Mouse (Mus musculus) stomach, embryonic 16.5 days (tissue): ENCODE results near the gene Vpreb1. TPM values are rescaled to one million over a fixed set of nuclear protein-coding genes. Genes with fewer than 3 reads are reported as not detected.

Experiments
- ATAC-seq: fragments of 200-750 bp; cut with Nextera tagmentation; 2 replicates; pipeline ENCODE4 v1.8.0; 2017; ENCODE audit warnings: moderate number of reproducible peaks, moderate TSS enrichment; ENCODE audit not compliant: insufficient read depth, low FRiP score
- H3K27ac ChIP-seq: fragments of 300-500 bp; sonication (generic); 2 replicates; pipeline ENCODE4 v1.5.1; 2014; ENCODE audit warnings: low read length
- H3K27me3 ChIP-seq: fragments of 300-500 bp; sonication (generic); 2 replicates; pipeline ENCODE4 v1.6.1; 2014; ENCODE audit warnings: low read length, control low read depth, mixed read lengths; ENCODE audit not compliant: control insufficient read depth, insufficient read depth
- H3K36me3 ChIP-seq: fragments of 300-500 bp; sonication (generic); 2 replicates; pipeline ENCODE4 v1.6.1; 2014; ENCODE audit warnings: low read length; ENCODE audit not compliant: control insufficient read depth, insufficient read depth
- H3K4me1 ChIP-seq: fragments of 300-500 bp; sonication (generic); 2 replicates; pipeline ENCODE4 v1.6.1; 2014; ENCODE audit warnings: low read length, control low read depth, mixed read lengths; ENCODE audit not compliant: control insufficient read depth, insufficient read depth
- H3K4me2 ChIP-seq: fragments of 300-500 bp; sonication (generic); 2 replicates; pipeline ENCODE4 v1.6.1; 2014; ENCODE audit warnings: low read depth, low read length, mixed read lengths
- H3K4me3 ChIP-seq: fragments of 300-500 bp; sonication (generic); replicated peaks from 2 replicates; pipeline ENCODE4 v1.5.1; 2014; ENCODE audit warnings: mild to moderate bottlenecking, low read length
- H3K9ac ChIP-seq: fragments of 300-500 bp; sonication (generic); 2 replicates; pipeline ENCODE4 v1.6.1; 2014; ENCODE audit warnings: low read length
- H3K9me3 ChIP-seq: fragments of 300-500 bp; sonication (generic); replicated peaks from 2 replicates; pipeline ENCODE4 v1.6.1; 2016; ENCODE audit warnings: low read length, control low read depth; ENCODE audit not compliant: control insufficient read depth
- WGBS: fragments of 180-500 bp; shearing (Covaris S2); extraction: QIAGEN DNeasy Blood & Tissue Kit; methylation state at CpG from one replicate; pipeline ENCODE4 v1.1.7; 2014; 5-methylcytosine and 5-hydroxymethylcytosine counted together
- polyA plus RNA-seq: library from polyadenylated mRNA; unstranded; fragments of >200 nt; fragmentation: Nextera tagmentation; extraction: Ambion mirVana; gene quantifications from 2 replicates; pipeline ENCODE4 v1.2.1, GENCODE M21; 2015

Vpreb1 gene
- polyA plus RNA-seq, 1 experiment from 2014 or later: 3.8 TPM

DNA sequence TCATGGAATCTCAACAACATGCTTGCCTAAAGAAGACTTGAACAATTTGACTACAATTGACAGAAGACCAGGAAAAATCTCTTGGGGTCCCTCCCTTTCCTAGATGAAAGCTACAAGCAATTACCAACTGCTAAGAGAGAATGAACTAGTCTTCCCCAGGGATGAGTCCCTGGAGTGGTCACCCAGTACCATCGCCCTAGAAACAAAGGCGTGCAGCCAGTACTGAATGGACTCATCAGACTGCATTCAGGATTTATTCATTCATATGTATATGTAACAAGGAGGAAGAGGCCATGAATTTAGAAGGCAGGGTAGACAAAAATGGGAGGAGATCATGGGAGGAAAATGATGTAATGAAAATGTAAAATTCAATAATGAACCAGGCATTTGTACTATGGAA, 44.4 kb downstream of the Vpreb1 start:
- H3K36me3 ChIP-seq: no peaks in the 10 kb centered on the region
- H3K9ac ChIP-seq: no peak overlapping the region
- no peaks in the 10 kb centered on the region for H3K27me3 ChIP-seq
- H3K4me2 ChIP-seq: no peak overlapping the region
- H3K27ac ChIP-seq: no peak overlapping the region
- no peaks in the 10 kb centered on the region for H3K4me1 ChIP-seq
- H3K9me3 ChIP-seq: no peaks in the 10 kb centered on the region
- ATAC-seq: no peak
- H3K4me3 ChIP-seq: no peak overlapping the region
- WGBS: 86% methylated on average over 2 of the region's 2 CpGs

DNA sequence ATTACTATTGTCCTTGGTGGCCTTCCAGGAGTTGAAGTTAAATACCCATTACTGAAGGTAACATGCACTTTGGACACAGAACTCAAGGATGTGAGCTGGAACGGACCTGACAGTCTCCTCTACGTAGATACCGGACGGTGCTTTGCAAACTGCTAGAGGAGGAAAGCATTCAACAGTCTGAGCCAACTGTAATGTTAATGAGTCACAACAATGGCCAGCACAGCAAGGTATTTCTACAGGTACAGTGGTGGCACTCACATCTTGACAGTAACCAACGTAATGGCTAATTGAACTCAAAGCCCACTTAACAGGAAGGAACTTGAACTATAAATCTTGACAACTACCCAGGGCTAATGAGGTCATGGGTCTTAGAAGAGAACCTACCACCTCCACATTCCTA, 45.2 kb downstream of the Vpreb1 start:
- H3K9ac ChIP-seq: no peak overlapping the region
- no peaks in the 10 kb centered on the region for H3K36me3 ChIP-seq
- no peak overlapping the region for H3K27ac ChIP-seq
- no peaks in the 10 kb centered on the region for H3K4me1 ChIP-seq
- H3K4me2 ChIP-seq: no peak overlapping the region
- no peak for ATAC-seq
- no peaks in the 10 kb centered on the region for H3K27me3 ChIP-seq
- WGBS: 54% methylated on average over 5 of the region's 5 CpGs
- no peak overlapping the region for H3K4me3 ChIP-seq
- H3K9me3 ChIP-seq: no peaks in the 10 kb centered on the region

Other genes with a start within 250 kb of the Vpreb1 start
- gene Olfr19, start 194.4 kb downstream of the Vpreb1 start, polyA plus RNA-seq: not detected in 2 replicates
- 0.15 and 0.65 TPM in 2 replicates for gene Spag6l, start 41.4 kb downstream of the Vpreb1 start, polyA plus RNA-seq
- gene Igll1, start 6.9 kb downstream of the Vpreb1 start, polyA plus RNA-seq: 1.0 and 2.3 TPM in 2 replicates
- 51.4 and 53.8 TPM in 2 replicates for gene Top3b, start 107 bp downstream of the Vpreb1 start, polyA plus RNA-seq
- 21.8 and 23.1 TPM in 2 replicates for gene Ppm1f, start 25.6 kb upstream of the Vpreb1 start, polyA plus RNA-seq
- 130 and 134 TPM in 2 replicates for gene Mapk1, start 112.5 kb upstream of the Vpreb1 start, polyA plus RNA-seq
- gene Ypel1, start 198.9 kb upstream of the Vpreb1 start, polyA plus RNA-seq: 11.7 and 11.8 TPM in 2 replicates
- gene Ppil2, start 240.4 kb upstream of the Vpreb1 start, polyA plus RNA-seq: 123 and 135 TPM in 2 replicates